Comparison of ENCODE assay signal across 8 mouse cellular contexts in the genomic region with DNA sequence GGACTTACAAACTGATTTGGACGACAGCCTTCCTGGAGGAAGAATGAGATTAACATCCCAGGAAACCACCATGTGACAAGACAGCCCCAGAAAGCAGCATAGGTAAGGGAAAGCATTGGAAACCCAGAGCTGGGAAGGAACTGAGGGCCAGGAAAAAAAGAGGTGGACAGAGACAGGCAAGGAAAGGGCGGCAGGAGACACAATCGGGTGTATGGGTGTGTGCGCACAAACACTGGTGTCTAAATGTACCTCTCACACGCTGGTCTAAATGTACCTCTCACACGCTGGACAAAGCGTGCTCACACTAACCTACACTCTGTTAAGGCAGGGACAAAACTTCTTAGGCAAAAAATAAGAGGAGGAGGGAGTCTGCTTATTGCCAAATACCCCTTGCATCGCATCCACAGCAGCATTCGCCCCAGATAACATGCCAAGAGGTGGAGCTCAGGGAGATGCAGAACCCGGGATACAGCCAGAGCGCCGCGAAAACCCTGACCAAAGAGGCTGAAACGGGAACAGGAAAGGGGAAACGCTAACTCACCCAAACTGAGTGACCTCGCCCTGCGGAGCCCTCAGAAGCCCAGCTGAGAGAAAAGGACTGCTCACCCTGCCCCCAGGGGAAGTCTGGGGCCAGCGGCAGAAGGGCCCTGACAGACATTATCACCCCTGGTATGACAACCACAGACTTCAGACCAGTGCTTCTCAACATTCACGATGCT. TPM values are rescaled to one million over a fixed set of nuclear protein-coding genes. Genes with fewer than 3 reads are reported as not detected.
DNase-seq lines count a peak whose midpoint lies in the region; ATAC-seq lines count a peak whose summit lies in the region.

No protein-coding gene starts in this region.

- peak; percentile 39 to 55 for DNase-seq in heart, adult 9 months (ENCODE audit: low spot score in 2 of 2)
- no peak for DNase-seq in heart, postnatal 4 days
- DNase-seq in MEL-GATA-1-ER (ENCODE audit: extremely low read depth, low read depth), result peak; percentile 51
- peak; percentile 48 for DNase-seq in liver
- no peak for DNase-seq in B cell, adult 2 months

- H3K4me2 ChIP-seq in neural tube, embryonic 13.5 days, result peak overlapping the region; percentile 82

- peak overlapping the region; percentile 77 for H3K27ac ChIP-seq in neural tube, embryonic 13.5 days (replicated peaks)

- peaks cover 52% of the 10 kb centered on the region for H3K4me1 ChIP-seq in neural tube, embryonic 13.5 days (replicated peaks)

- no peaks in the 10 kb centered on the region for H3K27me3 ChIP-seq in neural tube, embryonic 13.5 days

- H3K4me3 ChIP-seq in neural tube, embryonic 13.5 days, result peak overlapping the region; percentile 65

- WGBS in neural tube, embryonic 13.5 days, result 82% methylated on average over 19 of the region's 19 CpGs

- peak overlapping the region; percentile 61 for H3K9ac ChIP-seq in neural tube, embryonic 13.5 days

- H3K36me3 ChIP-seq in neural tube, embryonic 13.5 days, result peaks cover 47% of the 10 kb centered on the region

- no peaks in the 10 kb centered on the region for H3K9me3 ChIP-seq in neural tube, embryonic 13.5 days

- peak; percentile 30 for ATAC-seq in granulocyte monocyte progenitor cell, adult 5-6 weeks (replicated peaks; ENCODE audit: poor library complexity, severe bottlenecking)
- ATAC-seq in neural tube, embryonic 13.5 days (ENCODE audit: low read depth), result no peak
- ATAC-seq in CD4-positive, CD25-positive, alpha-beta regulatory T cell, adult 4 months, result no peak

RNA-seq across cellular contexts. Expression of a gene that starts 0.6 kb away (rescaled TPM):
- 100 to 1,000 TPM; 787 to 798 TPM for total RNA-seq in heart, postnatal 4 days (2021)
- 2,165 and 2,847 TPM in 2 replicates for total RNA-seq in granulocyte monocyte progenitor cell, adult 5-6 weeks (2014; fragmentation: Nextera tagmentation)
- total RNA-seq in granulocyte monocyte progenitor cell, adult 5-6 weeks (2017), result 1,831 and 2,021 TPM in 2 replicates
- 570 and 614 TPM in 2 replicates for polyA plus RNA-seq in neural tube, embryonic 13.5 days (2015; fragmentation: Nextera tagmentation; extraction: Ambion mirVana)
- polyA plus RNA-seq in CD4-positive, CD25-positive, alpha-beta regulatory T cell, adult 4 months (2017; shearing (Covaris generic)), result 1,000 to 10,000 TPM; 2,369 to 2,427 TPM

RNA-seq across cellular contexts. Expression of a gene that starts 1.9 kb away (rescaled TPM):
- total RNA-seq in heart, postnatal 4 days (2021), result 10 to 100 TPM; 14.2 to 16.7 TPM
- total RNA-seq in granulocyte monocyte progenitor cell, adult 5-6 weeks (2014; fragmentation: Nextera tagmentation), result 14.9 and 26.4 TPM in 2 replicates
- total RNA-seq in granulocyte monocyte progenitor cell, adult 5-6 weeks (2017), result 10.0 and 10.6 TPM in 2 replicates
- 25.1 and 26.3 TPM in 2 replicates for polyA plus RNA-seq in neural tube, embryonic 13.5 days (2015; fragmentation: Nextera tagmentation; extraction: Ambion mirVana)
- polyA plus RNA-seq in CD4-positive, CD25-positive, alpha-beta regulatory T cell, adult 4 months (2017; shearing (Covaris generic)), result 10 to 100 TPM; 15.2 to 21.1 TPM

RNA-seq across cellular contexts. Expression of a gene that starts 5.1 kb away (rescaled TPM):
- under 1 TPM; 0.38 to 0.43 TPM for total RNA-seq in heart, postnatal 4 days (2021)
- 0.34 and 0.90 TPM in 2 replicates for total RNA-seq in granulocyte monocyte progenitor cell, adult 5-6 weeks (2014; fragmentation: Nextera tagmentation)
- total RNA-seq in granulocyte monocyte progenitor cell, adult 5-6 weeks (2017), result 0.39 and 0.77 TPM in 2 replicates
- polyA plus RNA-seq in neural tube, embryonic 13.5 days (2015; fragmentation: Nextera tagmentation; extraction: Ambion mirVana), result 0.39 and 0.55 TPM in 2 replicates
- not detected for polyA plus RNA-seq in CD4-positive, CD25-positive, alpha-beta regulatory T cell, adult 4 months (2017; shearing (Covaris generic))

RNA-seq across cellular contexts. Expression of a gene that starts 9.7 kb away (rescaled TPM):
- total RNA-seq in heart, postnatal 4 days (2021), result not detected
- total RNA-seq in granulocyte monocyte progenitor cell, adult 5-6 weeks (2014; fragmentation: Nextera tagmentation), result not detected in 2 replicates
- total RNA-seq in granulocyte monocyte progenitor cell, adult 5-6 weeks (2017), result not detected in 2 replicates
- not detected in 2 replicates for polyA plus RNA-seq in neural tube, embryonic 13.5 days (2015; fragmentation: Nextera tagmentation; extraction: Ambion mirVana)
- polyA plus RNA-seq in CD4-positive, CD25-positive, alpha-beta regulatory T cell, adult 4 months (2017; shearing (Covaris generic)), result not detected

RNA-seq across cellular contexts. Expression of a gene that starts 11.0 kb away (rescaled TPM):
- 10 to 100 TPM; 22.6 to 25.1 TPM for total RNA-seq in heart, postnatal 4 days (2021)
- total RNA-seq in granulocyte monocyte progenitor cell, adult 5-6 weeks (2014; fragmentation: Nextera tagmentation), result 1.7 and 3.1 TPM in 2 replicates
- 4.0 and 6.3 TPM in 2 replicates for total RNA-seq in granulocyte monocyte progenitor cell, adult 5-6 weeks (2017)
- 3.1 and 4.1 TPM in 2 replicates for polyA plus RNA-seq in neural tube, embryonic 13.5 days (2015; fragmentation: Nextera tagmentation; extraction: Ambion mirVana)
- polyA plus RNA-seq in CD4-positive, CD25-positive, alpha-beta regulatory T cell, adult 4 months (2017; shearing (Covaris generic)), result 1 to 10 TPM; 7.4 to 8.8 TPM

Comparison
In these comparisons a context has a peak if more than half of its experiments do, and no peak if none do; other contexts are left out.
1. DNase-seq: peak in heart, adult 9 months (2 of 2), MEL-GATA-1-ER (single experiment) and liver (single experiment); none in heart, postnatal 4 days (single experiment) and B cell, adult 2 months (0 of 2).